Mouse (Mus musculus): Measurements from ENCODE around the gene Gemin7. TPM values are rescaled to one million over a fixed set of nuclear protein-coding genes. Genes with fewer than 3 reads are reported as not detected.

Gene Gemin7
- polyA plus RNA-seq, 2 experiments: 70.6 to 171 TPM

GRCm38 (mm10) chr7:19577877-19578414 is 551 bp upstream of the Gemin7 start:
- Histone ChIP-seq H3K27ac (replicated peaks; ENCODE audit: low read depth, low read length) (no peak overlapping the region), H3K9ac (ENCODE audit: low read depth, low read length, severe bottlenecking) (no peak overlapping the region; the same call in 1 of the 2 replicates), H3K27me3 (ENCODE audit: control insufficient read depth, insufficient read depth, low read length) (peaks cover 28% of the 10 kb centered on the region), H3K4me3 (replicated peaks; ENCODE audit: low read length) (peak overlapping the region; percentile 39), H3K4me1 (ENCODE audit: control insufficient read depth, insufficient read depth, low read length) (no peaks in the 10 kb centered on the region), H3K9me3 (ENCODE audit: control insufficient read depth, low read length) (no peaks in the 10 kb centered on the region), H3K36me3 (ENCODE audit: control insufficient read depth, insufficient read depth, low read length) (peaks cover 31% of the 10 kb centered on the region), H3K4me2 (replicated peaks; ENCODE audit: low read depth, low read length, severe bottlenecking) (peak overlapping the region; percentile 66)
- TF ChIP-seq POLR2A (IDR thresholded peaks at IDR 0.05; ENCODE audit: borderline replicate concordance, extremely low read depth, insufficient read depth, insufficient read length): no peak
- no peak for DNase-seq (ENCODE audit: low spot score)
- no peak for ATAC-seq (ENCODE audit: low FRiP score, low read depth)
- whole genome bisulfite sequencing: 15% methylated on average over 10 of the region's 10 CpGs

GRCm38 (mm10) chr7:19575559-19575958 is 1.8 kb downstream of the Gemin7 start:
- Histone ChIP-seq H3K9ac (ENCODE audit: low read depth, low read length, severe bottlenecking) (no peak overlapping the region), H3K4me2 (replicated peaks; ENCODE audit: low read depth, low read length, severe bottlenecking) (no peak overlapping the region), H3K27ac (replicated peaks; ENCODE audit: low read depth, low read length) (no peak overlapping the region), H3K27me3 (ENCODE audit: control insufficient read depth, insufficient read depth, low read length) (peaks cover 28% of the 10 kb centered on the region), H3K36me3 (ENCODE audit: control insufficient read depth, insufficient read depth, low read length) (peaks cover 10% of the 10 kb centered on the region), H3K4me1 (ENCODE audit: control insufficient read depth, insufficient read depth, low read length) (peaks cover 9% of the 10 kb centered on the region), H3K9me3 (ENCODE audit: control insufficient read depth, low read length) (no peaks in the 10 kb centered on the region), H3K4me3 (replicated peaks; ENCODE audit: low read length) (no peak overlapping the region)
- DNase-seq (ENCODE audit: low spot score) (no peak), ATAC-seq (ENCODE audit: low FRiP score, low read depth) (no peak)
- no peak for TF ChIP-seq POLR2A (IDR thresholded peaks at IDR 0.05; ENCODE audit: borderline replicate concordance, extremely low read depth, insufficient read depth, insufficient read length)
- WGBS: 63% methylated on average over 3 of the region's 3 CpGs

GRCm38 (mm10) chr7:19573776-19574140 is 3.6 kb downstream of the Gemin7 start:
- Histone ChIP-seq H3K27ac (replicated peaks; ENCODE audit: low read depth, low read length) (peak overlapping the region; percentile 74), H3K36me3 (ENCODE audit: control insufficient read depth, insufficient read depth, low read length) (peaks cover 17% of the 10 kb centered on the region), H3K4me3 (replicated peaks; ENCODE audit: low read length) (peak overlapping the region; percentile 73), H3K4me1 (ENCODE audit: control insufficient read depth, insufficient read depth, low read length) (peaks cover 9% of the 10 kb centered on the region), H3K27me3 (ENCODE audit: control insufficient read depth, insufficient read depth, low read length) (peaks cover 28% of the 10 kb centered on the region), H3K9me3 (ENCODE audit: control insufficient read depth, low read length) (no peaks in the 10 kb centered on the region), H3K4me2 (replicated peaks; ENCODE audit: low read depth, low read length, severe bottlenecking) (peak overlapping the region; percentile 88), H3K9ac (ENCODE audit: low read depth, low read length, severe bottlenecking) (peak overlapping the region; percentile 86)
- TF ChIP-seq POLR2A (IDR thresholded peaks at IDR 0.05; ENCODE audit: borderline replicate concordance, extremely low read depth, insufficient read depth, insufficient read length): no peak
- WGBS: 21% methylated on average over 16 of the region's 16 CpGs
- no peak for ATAC-seq (ENCODE audit: low FRiP score, low read depth)
- DNase-seq (ENCODE audit: low spot score): no peak

- H3K36me3 ChIP-seq (ENCODE audit: control insufficient read depth, insufficient read depth, low read length): peaks cover 21% of the 10 kb centered on the region
- ATAC-seq (ENCODE audit: low FRiP score, low read depth): peak; percentile 90
- H3K4me1 ChIP-seq (ENCODE audit: control insufficient read depth, insufficient read depth, low read length): peaks cover 9% of the 10 kb centered on the region
- peak overlapping the region; percentile 86 for H3K9ac ChIP-seq (ENCODE audit: low read depth, low read length, severe bottlenecking)
- H3K9me3 ChIP-seq (ENCODE audit: control insufficient read depth, low read length): no peaks in the 10 kb centered on the region
- H3K27me3 ChIP-seq (ENCODE audit: control insufficient read depth, insufficient read depth, low read length): peaks cover 22% of the 10 kb centered on the region
- peak; percentile 93 for TF ChIP-seq POLR2A (IDR thresholded peaks at IDR 0.05; ENCODE audit: borderline replicate concordance, extremely low read depth, insufficient read depth, insufficient read length)
- peak overlapping the region; percentile 88 for H3K4me2 ChIP-seq (replicated peaks; ENCODE audit: low read depth, low read length, severe bottlenecking)
- WGBS: 3% methylated on average over 52 of the region's 53 CpGs
- peak overlapping the region; percentile 73 for H3K4me3 ChIP-seq (replicated peaks; ENCODE audit: low read length)
- H3K27ac ChIP-seq (replicated peaks; ENCODE audit: low read depth, low read length): peak overlapping the region; percentile 74
- peak; percentile 72 for DNase-seq (ENCODE audit: low spot score)
Measured at GRCm38 (mm10) chr7:19572926-19573775, 4.2 kb downstream of the Gemin7 start.

- Histone ChIP-seq H3K4me2 (replicated peaks; ENCODE audit: low read depth, low read length, severe bottlenecking) (no peak overlapping the region), H3K27me3 (ENCODE audit: control insufficient read depth, insufficient read depth, low read length) (no peaks in the 10 kb centered on the region), H3K9ac (ENCODE audit: low read depth, low read length, severe bottlenecking) (no peak overlapping the region), H3K4me1 (ENCODE audit: control insufficient read depth, insufficient read depth, low read length) (peaks cover 9% of the 10 kb centered on the region), H3K27ac (replicated peaks; ENCODE audit: low read depth, low read length) (no peak overlapping the region), H3K36me3 (ENCODE audit: control insufficient read depth, insufficient read depth, low read length) (peaks cover 32% of the 10 kb centered on the region), H3K9me3 (ENCODE audit: control insufficient read depth, low read length) (no peaks in the 10 kb centered on the region), H3K4me3 (replicated peaks; ENCODE audit: low read length) (no peak overlapping the region)
- no peak for DNase-seq (ENCODE audit: low spot score)
- no peak for ATAC-seq (ENCODE audit: low FRiP score, low read depth)
- WGBS: 71% methylated on average over 3 of the region's 3 CpGs
- TF ChIP-seq POLR2A (IDR thresholded peaks at IDR 0.05; ENCODE audit: borderline replicate concordance, extremely low read depth, insufficient read depth, insufficient read length): no peak
Measured at GRCm38 (mm10) chr7:19569647-19570046, 7.7 kb downstream of the Gemin7 start.

Data from limb, embryonic 14.5 days (tissue).